Mouse (Mus musculus) cortical plate, adult 2 months (tissue): ENCODE measurements at regions not wholly inside any gene's neighbourhood (a gene's known extent, or its start where the extent isn't known, plus 50 kb on each side); places are given as distances from the start of the nearest gene placed in this dataset.

Source experiments
- H3K27ac ChIP-seq: fragments of 200-500 bp; 2 replicates; pipeline ENCODE4 v1.5.1; 2012; ENCODE audit warnings: low read length, control low read depth, inconsistent platforms; ENCODE audit not compliant: insufficient read depth
- H3K4me1 ChIP-seq: fragments of 200-500 bp; 2 replicates; pipeline ENCODE4 v1.6.1; 2011; ENCODE audit warnings: low read length; ENCODE audit not compliant: control insufficient read depth, insufficient read depth
- H3K4me3 ChIP-seq: fragments of 200-500 bp; 2 replicates; pipeline ENCODE4 v1.5.1; 2011; ENCODE audit warnings: mild to moderate bottlenecking, low read length, control low read depth; ENCODE audit not compliant: insufficient read depth
- CTCF ChIP-seq: fragments of 200-500 bp; IDR thresholded peaks from 2 replicates; pipeline ENCODE4 v1.5.1; 2011; ENCODE audit warnings: mild to moderate bottlenecking, control low read depth, low read length; ENCODE audit not compliant: insufficient read depth; ENCODE audit errors: extremely low read depth
- POLR2A ChIP-seq: fragments of 200-500 bp; IDR thresholded peaks from 2 replicates; pipeline ENCODE4 v1.6.1; 2011; ENCODE audit warnings: mild to moderate bottlenecking, low read length, control low read depth; ENCODE audit not compliant: insufficient read depth; ENCODE audit errors: extremely low read depth

GRCm38 (mm10) chr8:35114031-35114430 is 651.6 kb upstream of the Gm19410 start:
- TF ChIP-seq CTCF (no peak), POLR2A (no peak)
- H3K4me3 ChIP-seq, result no peak overlapping the region
- 0 out of 2 replicates have a peak, but pooled peaks cover 2% of the 10 kb centered on the region for H3K4me1 ChIP-seq
- H3K27ac ChIP-seq, result no peak overlapping the region

GRCm38 (mm10) chr8:35120612-35121011 is 645.0 kb upstream of the Gm19410 start:
- H3K4me1 ChIP-seq, result 0 out of 2 replicates have a peak, but pooled peaks cover 1% of the 10 kb centered on the region
- H3K27ac ChIP-seq, result no peak overlapping the region
- no peak for TF ChIP-seq CTCF
- no peak for TF ChIP-seq POLR2A

GRCm38 (mm10) chr8:35121084-35121483 is 644.5 kb upstream of the Gm19410 start:
- TF ChIP-seq CTCF (no peak), POLR2A (no peak)
- H3K4me3 ChIP-seq, result no peak overlapping the region
- H3K27ac ChIP-seq, result no peak overlapping the region
- H3K4me1 ChIP-seq, result 0 out of 2 replicates have a peak, but pooled peaks cover 1% of the 10 kb centered on the region

More at GRCm38 (mm10) chr8:35120612-35121011, 645.0 kb upstream of the Gm19410 start:
- H3K4me3 ChIP-seq, result no peak overlapping the region

GRCm38 (mm10) chr8:35123196-35123621 is 642.4 kb upstream of the Gm19410 start:
- TF ChIP-seq POLR2A, result no peak
- no peak for TF ChIP-seq CTCF
- 0 out of 2 replicates have a peak, but pooled peaks cover 1% of the 10 kb centered on the region for H3K4me1 ChIP-seq
- no peak overlapping the region for H3K27ac ChIP-seq
- H3K4me3 ChIP-seq, result no peak overlapping the region

GRCm38 (mm10) chr8:35125179-35125578 is 640.4 kb upstream of the Gm19410 start:
- TF ChIP-seq CTCF (no peak), POLR2A (no peak)
- Histone ChIP-seq H3K27ac (no peak overlapping the region), H3K4me1 (0 out of 2 replicates have a peak, but pooled peaks cover 1% of the 10 kb centered on the region), H3K4me3 (no peak overlapping the region)

- no peaks in the 10 kb centered on the region for H3K4me1 ChIP-seq
- H3K4me3 ChIP-seq, result no peak overlapping the region
- TF ChIP-seq CTCF (no peak), POLR2A (no peak)
- no peak overlapping the region for H3K27ac ChIP-seq
These were observed 633.3 kb upstream of the Gm19410 start for GRCm38 (mm10) chr8:35132281-35132680.

- Histone ChIP-seq H3K27ac (no peak overlapping the region), H3K4me3 (no peak overlapping the region), H3K4me1 (no peaks in the 10 kb centered on the region)
- TF ChIP-seq CTCF, result no peak
- TF ChIP-seq POLR2A, result no peak
These were observed 630.0 kb upstream of the Gm19410 start for GRCm38 (mm10) chr8:35135630-35136029.

- H3K4me1 ChIP-seq, result no peaks in the 10 kb centered on the region
- no peak overlapping the region for H3K27ac ChIP-seq
- no peak overlapping the region for H3K4me3 ChIP-seq
- no peak for TF ChIP-seq POLR2A
- no peak for TF ChIP-seq CTCF
These were observed 628.9 kb upstream of the Gm19410 start for GRCm38 (mm10) chr8:35136643-35137042.

GRCm38 (mm10) chr8:35140775-35141174 is 624.8 kb upstream of the Gm19410 start:
- H3K4me3 ChIP-seq, result no peak overlapping the region

GRCm38 (mm10) chr8:35143018-35143656 is 622.5 kb upstream of the Gm19410 start:
- no peak overlapping the region for H3K27ac ChIP-seq
- no peak for TF ChIP-seq CTCF
- no peak for TF ChIP-seq POLR2A

More at GRCm38 (mm10) chr8:35140775-35141174, 624.8 kb upstream of the Gm19410 start:
- TF ChIP-seq CTCF, result no peak
- Histone ChIP-seq H3K27ac (no peak overlapping the region), H3K4me1 (0 out of 2 replicates have a peak, but pooled peaks cover 2% of the 10 kb centered on the region)

GRCm38 (mm10) chr8:35143684-35144083 is 621.9 kb upstream of the Gm19410 start:
- no peak for TF ChIP-seq POLR2A
- TF ChIP-seq CTCF, result no peak
- Histone ChIP-seq H3K4me1 (0 out of 2 replicates have a peak, but pooled peaks cover 2% of the 10 kb centered on the region), H3K4me3 (no peak overlapping the region)

More at GRCm38 (mm10) chr8:35143018-35143656, 622.5 kb upstream of the Gm19410 start:
- H3K4me1 ChIP-seq, result 0 out of 2 replicates have a peak, but pooled peaks cover 2% of the 10 kb centered on the region
- no peak overlapping the region for H3K4me3 ChIP-seq

More at GRCm38 (mm10) chr8:35143684-35144083, 621.9 kb upstream of the Gm19410 start:
- no peak overlapping the region for H3K27ac ChIP-seq
